Comparison of ENCODE assay signal across 8 mouse cellular contexts in the genomic region with DNA sequence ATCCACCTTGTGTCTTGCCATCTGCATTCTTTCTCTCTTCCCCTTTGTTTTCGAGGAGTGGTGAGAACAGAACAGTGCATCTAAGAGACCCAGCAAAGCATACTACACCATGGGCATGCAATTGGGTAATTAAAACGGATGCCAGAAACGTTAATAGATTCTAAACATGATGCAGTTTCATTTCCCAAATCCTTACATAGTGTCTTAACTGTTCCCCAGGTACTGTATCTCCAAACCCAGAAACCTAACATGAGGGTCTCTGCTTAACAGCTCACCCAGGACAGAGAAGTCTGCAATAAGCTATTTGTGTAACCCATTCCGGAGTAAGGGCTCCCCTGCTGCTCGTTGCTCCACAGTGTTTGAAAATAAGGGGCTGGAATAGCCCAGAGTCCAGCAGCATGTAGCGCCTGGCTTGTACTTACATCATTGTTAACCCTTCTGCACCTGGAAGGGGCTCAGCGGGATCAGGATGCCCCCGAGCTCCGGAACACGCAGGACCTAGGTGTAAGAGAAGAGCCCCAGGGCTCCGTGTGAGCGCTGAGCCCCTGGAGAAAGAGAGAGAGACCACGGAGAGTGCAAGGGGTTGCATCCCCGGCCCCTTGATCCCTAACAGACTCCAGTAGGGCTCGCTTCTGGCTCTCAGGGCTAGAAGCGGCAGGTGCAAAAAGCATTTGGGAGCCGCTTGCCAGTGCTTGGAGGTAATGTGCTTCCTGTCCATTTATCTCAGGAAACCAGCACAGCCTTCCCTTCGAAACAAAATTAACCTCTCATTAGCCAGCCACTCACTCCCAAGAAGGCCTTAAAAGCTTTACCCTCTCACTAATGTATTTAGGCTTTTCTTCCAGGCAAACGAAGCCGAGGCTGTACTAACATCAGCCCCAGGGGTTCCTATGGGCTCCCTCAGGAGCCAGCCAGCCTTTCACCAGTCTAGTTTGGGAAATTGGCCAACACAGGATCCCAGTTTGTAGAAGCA. TPM values are rescaled to one million over a fixed set of nuclear protein-coding genes. Genes with fewer than 3 reads are reported as not detected.
DNase-seq lines count a peak whose midpoint lies in the region; ATAC-seq lines count a peak whose summit lies in the region.

No protein-coding gene starts in this region.

- peak; percentile 37 for DNase-seq in gastrocnemius, postnatal 10 days
- DNase-seq in gastrocnemius, adult 18-20 months (ENCODE audit: low spot score): no peak
- DNase-seq in cerebellum, postnatal 10 days: peak; percentile 46 to 51
- DNase-seq in heart, adult 11 months: peak; percentile 98
- DNase-seq in neural tube, embryonic 11.5 days (ENCODE audit: low spot score): peak; percentile 67
- no peak for DNase-seq in frontal cortex, postnatal 25 days (ENCODE audit: low spot score in 2 of 2)
- DNase-seq in frontal cortex, adult 2 months (ENCODE audit: extremely low spot score in 1 of 2, low spot score in 1 of 2): no peak

- H3K9me3 ChIP-seq in intestine, embryonic 15.5 days: no peaks in the 10 kb centered on the region
- no peaks in the 10 kb centered on the region for H3K9me3 ChIP-seq in neural tube, embryonic 11.5 days (ENCODE audit: control insufficient read depth, low read length)

- peak overlapping the region; percentile 94 for H3K4me2 ChIP-seq in intestine, embryonic 15.5 days (replicated peaks)
- H3K4me2 ChIP-seq in neural tube, embryonic 11.5 days (ENCODE audit: low read depth): peak overlapping the region; percentile 70

- H3K4me3 ChIP-seq in intestine, embryonic 15.5 days (replicated peaks): peak overlapping the region; percentile 65
- peak overlapping the region; percentile 65 for H3K4me3 ChIP-seq in neural tube, embryonic 11.5 days (ENCODE audit: low read depth, low read length)

- no peaks in the 10 kb centered on the region for H3K27me3 ChIP-seq in intestine, embryonic 15.5 days (replicated peaks)
- H3K27me3 ChIP-seq in neural tube, embryonic 11.5 days (ENCODE audit: control insufficient read depth, insufficient read depth, low read length): no peaks in the 10 kb centered on the region

- peaks cover 10% of the 10 kb centered on the region; the same call in 1 of the 2 replicates for H3K4me1 ChIP-seq in intestine, embryonic 15.5 days (replicated peaks)
- H3K4me1 ChIP-seq in neural tube, embryonic 11.5 days (ENCODE audit: control insufficient read depth, insufficient read depth, low read length): peaks cover 11% of the 10 kb centered on the region

- H3K36me3 ChIP-seq in intestine, embryonic 15.5 days: no peaks in the 10 kb centered on the region
- no peaks in the 10 kb centered on the region for H3K36me3 ChIP-seq in neural tube, embryonic 11.5 days (ENCODE audit: control insufficient read depth, insufficient read depth, low read length)

- H3K27ac ChIP-seq in intestine, embryonic 15.5 days: peak overlapping the region; percentile 95
- peak overlapping the region; percentile 97 for H3K27ac ChIP-seq in neural tube, embryonic 11.5 days (ENCODE audit: low read depth, low read length)

- WGBS in intestine, embryonic 15.5 days: 3% methylated on average over 20 of the region's 20 CpGs
- under 1% methylated on average over 20 of the region's 20 CpGs for whole genome bisulfite sequencing in neural tube, embryonic 11.5 days

- no peak for ATAC-seq in intestine, embryonic 15.5 days
- no peak for ATAC-seq in neural tube, embryonic 11.5 days (ENCODE audit: insufficient read depth, low FRiP score, low TSS enrichment)

- peak overlapping the region; percentile 68 for H3K9ac ChIP-seq in intestine, embryonic 15.5 days
- H3K9ac ChIP-seq in neural tube, embryonic 11.5 days (ENCODE audit: low read length): peak overlapping the region; percentile 89

RNA-seq across cellular contexts. Expression of a gene that starts 1.4 kb away (rescaled TPM):
- 10 to 100 TPM; 52.1 to 62.3 TPM for total RNA-seq in gastrocnemius, postnatal 10 days (2021)
- total RNA-seq in gastrocnemius, adult 18-20 months (2021): 10 to 100 TPM; 34.2 to 37.6 TPM
- 30.5 and 32.5 TPM in 2 replicates for polyA plus RNA-seq in intestine, embryonic 15.5 days (2015; fragmentation: Nextera tagmentation; extraction: Ambion mirVana)
- 109 and 110 TPM in 2 replicates for polyA plus RNA-seq in neural tube, embryonic 11.5 days (2014; fragmentation: Nextera tagmentation; extraction: Ambion mirVana)
- 59.7 and 60.4 TPM in 2 replicates for polyA plus RNA-seq in frontal cortex, adult 2 months (2012; rRNA removed)

Comparison
In these comparisons a context has a peak if more than half of its experiments do, and no peak if none do; other contexts are left out.
1. DNase-seq: peak in gastrocnemius, postnatal 10 days (single experiment), cerebellum, postnatal 10 days (2 of 2), heart, adult 11 months (single experiment) and neural tube, embryonic 11.5 days (single experiment); none in gastrocnemius, adult 18-20 months (single experiment), frontal cortex, postnatal 25 days (0 of 2) and frontal cortex, adult 2 months (0 of 2).